Mouse (Mus musculus) adrenal gland, adult 8-10 months (tissue): ENCODE results near the gene Slc16a10. TPM values are rescaled to one million over a fixed set of nuclear protein-coding genes. Genes with fewer than 3 reads are reported as not detected.

Source experiments
- DNase-seq: peaks from one replicate; pipeline ENCODE4 v3.0.0; 2022
- total RNA-seq, 4 experiments: library from RNA; stranded (reverse); gene quantifications; 2 replicates each; pipeline ENCODE4 v1.2.4; 2022

Gene Slc16a10
- total RNA-seq, 4 experiments from 2014 or later: 11.2 to 17.4 (median 15.0) TPM

DNA sequence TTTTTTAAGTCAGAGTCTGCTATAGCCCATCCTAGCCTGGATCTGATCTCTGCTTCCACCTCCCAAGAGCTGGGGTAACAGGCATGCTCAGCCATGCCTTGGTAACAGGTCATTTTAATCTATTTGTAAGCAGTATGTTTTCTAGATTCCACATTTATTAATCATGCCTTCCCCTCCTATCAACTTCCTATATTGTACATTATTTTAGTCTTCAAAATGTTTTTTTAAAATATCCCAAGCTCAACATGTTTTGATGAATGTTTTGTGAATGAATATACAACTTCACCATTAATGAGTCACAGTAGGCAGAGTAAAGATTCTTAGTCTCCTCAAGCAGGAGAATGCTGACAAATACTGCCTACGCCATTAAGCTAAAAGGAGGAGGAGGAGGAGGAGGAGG, 75.0 kb downstream of the Slc16a10 start:
- no peak for DNase-seq

DNA sequence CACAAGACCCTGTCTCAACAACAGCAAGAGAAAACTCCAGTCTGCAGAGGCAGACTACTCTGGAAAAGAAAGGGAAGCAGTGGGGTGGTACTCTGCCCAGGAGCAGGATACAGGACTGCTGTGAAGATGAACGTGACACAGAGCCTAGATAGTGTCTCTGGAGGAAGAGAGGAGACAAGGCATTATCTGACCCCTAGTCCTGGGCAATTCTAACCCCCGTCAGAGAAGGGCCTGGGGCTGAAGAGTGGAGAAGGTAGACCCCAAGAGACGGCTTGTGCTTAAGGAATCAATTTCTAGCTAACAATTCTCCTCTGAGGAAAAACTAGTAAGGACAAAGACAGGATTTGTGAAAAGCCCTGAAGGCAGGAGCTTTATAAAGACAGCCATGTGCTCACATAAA, 76.7 kb downstream of the Slc16a10 start:
- DNase-seq: no peak

DNA sequence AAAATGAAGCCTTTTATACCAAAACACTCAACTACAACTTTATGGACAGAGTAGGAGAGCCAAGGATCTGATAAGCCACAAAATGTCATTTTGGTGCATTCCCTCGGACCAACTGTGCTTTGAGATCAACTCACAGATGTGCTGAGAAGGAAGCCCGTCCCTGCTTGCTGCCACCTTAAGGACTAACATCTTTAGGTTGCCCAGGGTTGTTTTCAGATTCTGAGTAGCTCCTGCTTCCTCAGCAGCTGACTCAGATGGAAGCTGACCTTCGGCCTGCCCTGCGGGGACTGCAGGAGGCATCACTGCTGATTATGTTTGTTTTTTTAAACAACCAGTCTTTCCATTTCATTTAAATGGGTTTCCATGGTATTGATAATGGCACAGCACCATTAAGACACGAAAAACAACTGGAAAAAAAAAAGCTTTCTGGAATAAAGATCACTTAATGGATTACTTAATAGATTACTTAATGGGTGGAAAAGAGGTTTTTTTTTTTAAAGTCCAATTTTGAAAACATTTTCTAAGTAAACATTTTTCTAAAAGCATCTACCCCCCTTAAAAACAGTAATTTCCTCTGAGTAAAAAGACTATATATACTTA, 78.7 kb downstream of the Slc16a10 start:
- DNase-seq: no peak

GRCm38 (mm10) chr10:40062812-40063211, 79.2 kb downstream of the Slc16a10 start:
- DNase-seq: no peak

DNA sequence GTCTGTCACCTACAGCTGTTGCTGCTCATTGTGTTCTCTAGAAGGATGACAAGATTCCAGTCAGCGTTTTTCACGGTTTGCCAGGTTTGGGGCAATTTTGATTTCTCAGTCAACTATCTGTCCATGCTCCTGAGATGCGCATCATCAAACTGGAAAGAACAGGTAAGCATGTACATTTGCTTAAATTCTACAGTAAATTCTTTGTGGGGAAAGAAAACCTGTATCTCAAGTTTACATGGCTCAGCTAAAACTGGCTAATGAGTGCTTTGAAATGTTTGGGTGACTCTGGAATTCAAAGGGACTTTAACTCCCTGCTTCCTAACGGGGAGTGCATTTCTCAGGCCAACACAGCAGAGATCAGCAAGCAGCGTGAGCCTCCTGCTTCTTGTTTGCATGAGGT, 80.1 kb downstream of the Slc16a10 start:
- no peak for DNase-seq

- DNase-seq: no peak
Observed at GRCm38 (mm10) chr10:40058786-40059120, 83.3 kb downstream of the Slc16a10 start.

- no peak for DNase-seq
Observed at GRCm38 (mm10) chr10:40058062-40058785, 83.8 kb downstream of the Slc16a10 start.

GRCm38 (mm10) chr10:40057615-40058014, 84.4 kb downstream of the Slc16a10 start:
- no peak for DNase-seq

DNA sequence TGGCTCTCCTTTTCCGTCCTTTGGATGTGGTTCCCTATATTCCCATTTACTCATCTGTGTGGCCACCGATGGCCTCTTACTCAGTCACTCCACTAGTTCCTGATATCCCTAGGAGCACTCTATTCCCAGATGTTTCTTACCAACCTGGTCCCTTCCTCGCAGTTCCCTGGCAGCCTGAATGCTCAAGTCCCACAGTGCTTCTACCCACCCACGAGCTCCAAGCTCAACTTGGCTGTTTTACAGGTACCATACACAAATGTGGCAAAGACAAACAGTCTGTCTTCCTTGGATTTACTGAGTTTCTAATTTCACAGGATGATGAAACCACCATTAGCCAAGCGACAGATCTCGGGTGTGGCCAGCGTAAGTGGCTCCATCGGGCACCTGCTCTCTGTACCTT, 87.6 kb downstream of the Slc16a10 start:
- DNase-seq: no peak

- no peak for DNase-seq
Observed at GRCm38 (mm10) chr10:40053896-40054295, 88.2 kb downstream of the Slc16a10 start.

GRCm38 (mm10) chr10:40053257-40053895, 88.7 kb downstream of the Slc16a10 start:
- DNase-seq: no peak

DNA sequence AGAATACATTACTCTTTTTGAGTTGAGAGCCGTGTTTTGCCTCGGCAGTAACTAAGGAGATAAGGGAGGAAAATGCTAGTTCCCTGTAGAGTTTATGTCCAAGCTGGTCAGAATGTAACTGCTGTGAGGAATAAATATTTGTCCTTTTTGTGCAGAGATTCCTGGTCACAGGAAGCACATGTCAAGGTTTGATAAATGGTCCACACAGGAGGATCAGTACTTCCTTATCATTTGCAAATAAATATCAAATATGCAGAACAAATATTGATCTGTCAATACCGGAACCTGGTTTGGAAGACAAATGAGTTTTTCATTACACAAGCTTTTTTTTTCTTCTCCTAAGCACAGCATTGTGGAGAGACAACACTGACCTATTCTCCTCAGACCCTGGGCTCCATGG, 90.1 kb downstream of the Slc16a10 start:
- no peak for DNase-seq

GRCm38 (mm10) chr10:40050763-40051162, 91.3 kb downstream of the Slc16a10 start:
- no peak for DNase-seq

DNA sequence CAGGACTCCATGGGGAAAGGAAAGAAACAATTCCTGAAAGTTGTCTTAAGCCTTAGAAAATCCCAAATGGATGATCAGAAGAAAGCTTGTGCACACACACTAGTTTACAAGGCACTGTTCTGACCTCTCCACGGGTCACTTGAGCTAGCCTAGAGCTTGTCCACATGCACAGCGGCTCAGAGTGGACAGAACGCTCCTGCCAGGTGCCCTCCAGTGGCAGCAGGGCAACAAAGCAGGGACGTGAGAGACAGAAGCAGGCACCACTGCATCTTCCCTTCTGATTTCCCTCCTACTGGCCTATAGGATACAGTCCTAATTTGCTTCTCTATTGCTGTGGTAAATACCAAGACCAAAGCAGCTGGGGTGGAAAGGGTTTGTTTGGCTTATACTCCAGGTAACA, 100.7 kb downstream of the Slc16a10 start:
- no peak for DNase-seq

DNA sequence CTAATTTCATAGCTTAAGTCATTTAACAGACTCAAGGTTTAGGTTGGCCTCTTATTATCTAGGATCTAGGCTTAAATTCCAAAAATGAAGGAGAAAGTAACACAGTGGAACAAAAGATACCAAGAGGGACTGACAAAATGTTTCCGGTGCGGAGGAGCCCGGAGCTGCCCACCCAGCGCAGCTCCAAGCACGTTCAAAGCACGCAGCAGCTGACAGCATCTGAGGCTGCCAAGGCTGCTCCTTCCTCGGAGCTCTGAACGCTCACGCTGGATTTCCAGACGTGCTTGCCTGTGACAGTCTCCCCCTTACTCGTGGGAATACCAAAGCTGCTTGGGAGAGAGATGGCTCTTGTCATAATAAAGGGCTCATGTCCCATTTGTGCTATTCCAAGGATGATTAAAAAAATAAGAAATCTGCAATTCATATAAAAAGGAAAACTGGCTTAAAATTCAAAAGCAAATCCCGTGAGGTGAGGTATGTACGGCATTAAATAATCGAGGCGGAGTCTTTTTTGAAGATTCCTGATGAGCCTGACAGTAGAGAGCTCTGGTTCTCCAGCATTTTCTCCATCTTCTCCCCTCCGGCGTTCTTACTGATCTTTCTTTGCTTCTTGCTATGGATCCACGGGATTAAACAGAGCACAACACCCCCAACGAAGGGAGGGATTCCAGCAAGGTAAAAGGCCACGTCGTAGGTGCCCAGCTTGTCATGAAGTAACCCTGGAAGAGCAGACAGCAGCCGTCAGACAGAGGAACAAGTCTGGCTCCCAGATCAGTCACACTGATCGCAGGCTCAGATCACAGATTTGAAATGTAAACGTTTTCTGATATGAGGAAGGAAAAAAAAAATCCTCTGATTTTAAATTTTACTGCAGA, 105.1 kb downstream of the Slc16a10 start:
- DNase-seq: no peak

DNA sequence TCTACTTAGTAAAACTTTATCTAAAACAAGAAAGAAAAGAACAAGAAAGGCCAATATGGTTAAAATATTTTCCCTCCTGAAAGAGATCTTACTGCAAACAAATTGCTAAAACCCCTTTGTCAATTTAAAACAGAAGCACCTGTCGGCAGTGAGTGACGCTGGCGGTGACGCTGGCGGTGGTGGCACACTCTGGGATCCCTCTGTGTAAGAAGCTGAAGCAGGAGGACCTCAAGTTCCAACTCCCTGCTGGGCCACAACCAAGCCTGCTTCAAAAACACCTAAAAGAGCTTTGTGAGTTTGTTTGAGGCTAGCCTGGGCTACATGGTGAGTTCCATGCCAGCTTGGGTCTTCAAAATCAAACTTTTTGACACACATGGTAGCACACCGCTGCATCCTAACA, 107.1 kb downstream of the Slc16a10 start:
- DNase-seq: no peak

DNA sequence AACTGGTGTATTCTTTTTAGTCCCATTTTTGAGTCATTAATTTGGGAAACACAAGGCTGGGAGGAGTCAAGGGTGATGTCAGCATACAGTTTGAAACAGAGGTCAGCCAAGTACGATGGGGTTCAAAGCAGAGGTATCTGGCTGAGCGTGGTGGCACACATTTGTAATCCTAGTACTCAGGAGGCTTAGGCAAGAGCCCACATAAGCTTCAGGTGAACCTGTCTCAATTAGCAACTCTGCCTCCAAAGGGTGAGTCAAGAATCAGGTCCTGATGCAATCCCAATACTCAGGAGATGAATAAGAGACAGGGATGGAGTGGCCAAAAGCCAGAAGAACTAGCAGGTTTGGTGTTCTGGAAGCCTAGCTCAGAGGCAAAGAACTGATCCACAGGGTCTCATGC, 109.2 kb downstream of the Slc16a10 start:
- no peak for DNase-seq

- no peak for DNase-seq
Observed at GRCm38 (mm10) chr10:40030716-40031115, 111.3 kb downstream of the Slc16a10 start.

DNA sequence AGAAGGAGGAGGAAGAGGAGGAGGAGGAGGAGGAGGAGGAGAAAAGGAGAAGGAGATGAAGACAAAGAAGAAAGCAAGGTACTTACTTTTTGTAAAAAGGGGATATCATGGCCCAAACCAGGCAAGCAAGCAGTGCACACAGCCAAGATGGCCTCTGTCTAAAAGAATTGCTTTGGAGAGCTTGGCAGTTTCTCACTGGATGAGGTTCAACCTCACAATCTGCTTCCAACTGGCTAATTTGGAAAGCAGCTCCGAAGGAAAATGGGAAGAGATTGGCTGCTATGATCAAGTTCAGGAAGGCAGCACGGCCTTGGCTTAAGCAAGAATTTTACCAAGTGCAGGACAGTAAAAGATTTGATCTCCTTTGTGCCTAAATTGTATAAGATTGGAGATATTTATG, 112.4 kb downstream of the Slc16a10 start:
- DNase-seq: no peak

- no peak for DNase-seq
Observed at GRCm38 (mm10) chr10:40028091-40028490, 114.0 kb downstream of the Slc16a10 start.

- no peak for DNase-seq
Observed at GRCm38 (mm10) chr10:40026546-40026945, 115.5 kb downstream of the Slc16a10 start.

- DNase-seq: no peak
Observed at GRCm38 (mm10) chr10:40025560-40025959, 116.5 kb downstream of the Slc16a10 start.
